Mouse (Mus musculus): Measurements from ENCODE around the gene Actr10. TPM values are rescaled to one million over a fixed set of nuclear protein-coding genes. Genes with fewer than 3 reads are reported as not detected.

Actr10 gene
- 192 and 206 TPM in 2 replicates for polyA plus RNA-seq (2015; fragmentation: Nextera tagmentation; extraction: Ambion mirVana)

- Histone ChIP-seq H3K9me3 (ENCODE audit: low read length) (no peaks in the 10 kb centered on the region), H3K27ac (ENCODE audit: low read length) (peak within 1 kb of the TSS; percentile 85), H3K9ac (replicated peaks; ENCODE audit: low read depth) (peak within 1 kb of the TSS; percentile 91), H3K4me1 (ENCODE audit: insufficient read depth, low read depth, low read length) (no peaks in the 10 kb centered on the region; the same call in 1 of the 2 replicates), H3K4me2 (replicated peaks; ENCODE audit: low read depth, low read length) (peak within 1 kb of the TSS; percentile 72), H3K36me3 (ENCODE audit: insufficient read depth, low read length) (no peaks in the 10 kb centered on the region), H3K4me3 (ENCODE audit: low read depth, low read length) (peak within 1 kb of the TSS; percentile 93), H3K27me3 (replicated peaks; ENCODE audit: insufficient read depth, low read length) (no peaks in the 10 kb centered on the region)
- peak; percentile 98 for ATAC-seq
- TF ChIP-seq EP300 (IDR thresholded peaks at IDR 0.05) (no peak), CTCF (IDR thresholded peaks at IDR 0.05) (no peak)
- DNase-seq (ENCODE audit: low spot score), result peak; percentile 95
- under 1% methylated on average over 57 of the region's 59 CpGs for WGBS
These were observed at the start of gene Actr10 for GRCm38 (mm10) chr12:70937571-70938384. Gene Actr10, plus strand, starts transcription at chr12:70937857.

- ATAC-seq, result no peak
- peaks cover 31% of the 10 kb centered on the region for H3K36me3 ChIP-seq (ENCODE audit: insufficient read depth, low read length)
- H3K9me3 ChIP-seq (ENCODE audit: low read length), result no peaks in the 10 kb centered on the region
- no peak for DNase-seq (ENCODE audit: low spot score)
- H3K9ac ChIP-seq (replicated peaks; ENCODE audit: low read depth), result no peak overlapping the region
- H3K27ac ChIP-seq (ENCODE audit: low read length), result no peak overlapping the region
- H3K4me2 ChIP-seq (replicated peaks; ENCODE audit: low read depth, low read length), result no peak overlapping the region
- WGBS, result 74% methylated on average over 5 of the region's 5 CpGs
- H3K4me1 ChIP-seq (ENCODE audit: insufficient read depth, low read depth, low read length), result no peaks in the 10 kb centered on the region
- no peaks in the 10 kb centered on the region for H3K27me3 ChIP-seq (replicated peaks; ENCODE audit: insufficient read depth, low read length)
- TF ChIP-seq CTCF (IDR thresholded peaks at IDR 0.05), result no peak
- no peak overlapping the region for H3K4me3 ChIP-seq (ENCODE audit: low read depth, low read length)
These were observed 47.3 kb upstream of the Actr10 start for GRCm38 (mm10) chr12:70890405-70890804.

- DNase-seq (ENCODE audit: low spot score), result no peak
- Histone ChIP-seq H3K27me3 (replicated peaks; ENCODE audit: insufficient read depth, low read length) (no peaks in the 10 kb centered on the region), H3K4me2 (replicated peaks; ENCODE audit: low read depth, low read length) (no peak overlapping the region), H3K4me3 (ENCODE audit: low read depth, low read length) (no peak overlapping the region), H3K36me3 (ENCODE audit: insufficient read depth, low read length) (peaks cover 34% of the 10 kb centered on the region), H3K4me1 (ENCODE audit: insufficient read depth, low read depth, low read length) (no peaks in the 10 kb centered on the region), H3K9me3 (ENCODE audit: low read length) (no peaks in the 10 kb centered on the region), H3K9ac (replicated peaks; ENCODE audit: low read depth) (no peak overlapping the region), H3K27ac (ENCODE audit: low read length) (no peak overlapping the region)
- no peak for ATAC-seq
- WGBS, result 90% methylated on average over 8 of the region's 8 CpGs
- TF ChIP-seq EP300 (IDR thresholded peaks at IDR 0.05) (no peak), CTCF (IDR thresholded peaks at IDR 0.05) (no peak)
These were observed 46.7 kb upstream of the Actr10 start for GRCm38 (mm10) chr12:70890874-70891470.

- H3K4me1 ChIP-seq (ENCODE audit: insufficient read depth, low read depth, low read length), result no peaks in the 10 kb centered on the region
- H3K9ac ChIP-seq (replicated peaks; ENCODE audit: low read depth), result no peak overlapping the region
- no peak for ATAC-seq
- H3K27ac ChIP-seq (ENCODE audit: low read length), result no peak overlapping the region
- TF ChIP-seq EP300 (IDR thresholded peaks at IDR 0.05) (no peak), CTCF (IDR thresholded peaks at IDR 0.05) (no peak)
- H3K4me2 ChIP-seq (replicated peaks; ENCODE audit: low read depth, low read length), result no peak overlapping the region
- H3K9me3 ChIP-seq (ENCODE audit: low read length), result no peaks in the 10 kb centered on the region
- H3K4me3 ChIP-seq (ENCODE audit: low read depth, low read length), result no peak overlapping the region
- 81% methylated on average over 7 of the region's 7 CpGs for WGBS
- H3K27me3 ChIP-seq (replicated peaks; ENCODE audit: insufficient read depth, low read length), result no peaks in the 10 kb centered on the region
- peaks cover 48% of the 10 kb centered on the region for H3K36me3 ChIP-seq (ENCODE audit: insufficient read depth, low read length)
- no peak for DNase-seq (ENCODE audit: low spot score)
These were observed 42.4 kb upstream of the Actr10 start for GRCm38 (mm10) chr12:70895275-70895674.

- no peak overlapping the region for H3K27ac ChIP-seq (ENCODE audit: low read length)
These were observed 41.6 kb upstream of the Actr10 start for GRCm38 (mm10) chr12:70896068-70896467.

GRCm38 (mm10) chr12:70897434-70897833 lies 40.2 kb upstream of the Actr10 start:
- H3K4me1 ChIP-seq (ENCODE audit: insufficient read depth, low read depth, low read length), result no peaks in the 10 kb centered on the region
- peaks cover 33% of the 10 kb centered on the region; the same call in 1 of the 2 replicates for H3K36me3 ChIP-seq (ENCODE audit: insufficient read depth, low read length)
- no peak for TF ChIP-seq EP300 (IDR thresholded peaks at IDR 0.05)
- TF ChIP-seq CTCF (IDR thresholded peaks at IDR 0.05), result peak; percentile 60
- 78% methylated on average over 8 of the region's 8 CpGs for WGBS
- no peak overlapping the region for H3K9ac ChIP-seq (replicated peaks; ENCODE audit: low read depth)
- no peak overlapping the region for H3K27ac ChIP-seq (ENCODE audit: low read length)
- no peak for DNase-seq (ENCODE audit: low spot score)
- H3K9me3 ChIP-seq (ENCODE audit: low read length), result no peaks in the 10 kb centered on the region
- ATAC-seq, result no peak
- no peaks in the 10 kb centered on the region for H3K27me3 ChIP-seq (replicated peaks; ENCODE audit: insufficient read depth, low read length)
- no peak overlapping the region for H3K4me2 ChIP-seq (replicated peaks; ENCODE audit: low read depth, low read length)
- H3K4me3 ChIP-seq (ENCODE audit: low read depth, low read length), result no peak overlapping the region

More at GRCm38 (mm10) chr12:70896068-70896467, 41.6 kb upstream of the Actr10 start:
- Histone ChIP-seq H3K27me3 (replicated peaks; ENCODE audit: insufficient read depth, low read length) (no peaks in the 10 kb centered on the region), H3K36me3 (ENCODE audit: insufficient read depth, low read length) (peaks cover 40% of the 10 kb centered on the region), H3K9ac (replicated peaks; ENCODE audit: low read depth) (no peak overlapping the region), H3K9me3 (ENCODE audit: low read length) (no peaks in the 10 kb centered on the region), H3K4me1 (ENCODE audit: insufficient read depth, low read depth, low read length) (no peaks in the 10 kb centered on the region), H3K4me2 (replicated peaks; ENCODE audit: low read depth, low read length) (no peak overlapping the region), H3K4me3 (ENCODE audit: low read depth, low read length) (no peak overlapping the region)
- TF ChIP-seq EP300 (IDR thresholded peaks at IDR 0.05), result no peak
- TF ChIP-seq CTCF (IDR thresholded peaks at IDR 0.05), result no peak
- DNase-seq (ENCODE audit: low spot score) (no peak), ATAC-seq (no peak)
- 83% methylated on average over 10 of the region's 10 CpGs for WGBS

All from lung, postnatal 0 days (tissue).